Mouse (Mus musculus) cerebellum, adult 2 months (tissue): ENCODE data around the gene Heg1.

Experiments used
- CTCF ChIP-seq: fragments of 200-500 bp; IDR thresholded peaks from 2 replicates; pipeline ENCODE4 v1.5.1; 2011; ENCODE audit warnings: low read depth, mild to moderate bottlenecking, control low read depth, low read length, moderate library complexity, borderline replicate concordance; ENCODE audit not compliant: insufficient read depth
- POLR2A ChIP-seq: fragments of 200-500 bp; IDR thresholded peaks from 2 replicates; pipeline ENCODE4 v1.6.1; 2011; ENCODE audit warnings: low read length, control low read depth, borderline replicate concordance; ENCODE audit not compliant: insufficient read depth

- TF ChIP-seq CTCF (no peak), POLR2A (no peak)
Measured at GRCm38 (mm10) chr16:33700584-33700983, 16.4 kb downstream of the Heg1 start.
